Mouse (Mus musculus) E14TG2a.4 (cell line): ENCODE measurements around the gene Gnao1.

Source experiments
- CTCF ChIP-seq: conservative IDR thresholded peaks from 2 replicates; pipeline ENCODE4 v1.5.1; 2014; ENCODE audit warnings: low read length
- NANOG ChIP-seq: IDR thresholded peaks from 2 replicates; pipeline ENCODE4 v1.6.1; 2014; ENCODE audit warnings: borderline replicate concordance, low read length, mixed read lengths
- POU5F1 ChIP-seq: IDR thresholded peaks from 2 replicates; pipeline ENCODE4 v1.6.1; 2014; ENCODE audit warnings: low read length, borderline replicate concordance

- TF ChIP-seq CTCF = no peak
- TF ChIP-seq NANOG = no peak
- no peak for TF ChIP-seq POU5F1
Measured at GRCm38 (mm10) chr8:93884316-93884715, 74.5 kb downstream of the Gnao1 start.
